Mouse (Mus musculus) heart, embryonic 13.5 days (tissue): ENCODE measurements around the gene Zfp92. TPM values are rescaled to one million over a fixed set of nuclear protein-coding genes. Genes with fewer than 3 reads are reported as not detected.
A peak's percentile ranks its signal among the peaks of the same experiment; 100 is the strongest.

ENCODE experiments used
- ATAC-seq: fragments of 200-750 bp; cut with Nextera tagmentation; 2 replicates; pipeline ENCODE4 v1.8.0; 2017; ENCODE audit warnings: moderate TSS enrichment; ENCODE audit not compliant: insufficient number of reproducible peaks, low FRiP score, low TSS enrichment; ENCODE audit errors: extremely low read depth
- H3K27ac ChIP-seq: fragments of 300-500 bp; sonication (generic); replicated peaks from 2 replicates; pipeline ENCODE4 v1.5.1; 2015; ENCODE audit warnings: moderate library complexity, mild to moderate bottlenecking, inconsistent platforms
- H3K27me3 ChIP-seq: fragments of 300-500 bp; sonication (generic); replicated peaks from 2 replicates; pipeline ENCODE4 v1.6.1; 2015; ENCODE audit warnings: mild to moderate bottlenecking, inconsistent platforms
- H3K36me3 ChIP-seq: fragments of 300-500 bp; sonication (generic); 2 replicates; pipeline ENCODE4 v1.6.1; 2015; ENCODE audit warnings: mild to moderate bottlenecking, inconsistent platforms
- H3K4me1 ChIP-seq: fragments of 300-500 bp; sonication (generic); 2 replicates; pipeline ENCODE4 v1.6.1; 2015; ENCODE audit warnings: inconsistent platforms
- H3K4me2 ChIP-seq: fragments of 300-500 bp; sonication (generic); 2 replicates; pipeline ENCODE4 v1.6.1; 2015; ENCODE audit warnings: inconsistent platforms, mild to moderate bottlenecking, moderate library complexity
- H3K4me3 ChIP-seq: fragments of 300-500 bp; sonication (generic); 2 replicates; pipeline ENCODE4 v1.5.1; 2015; ENCODE audit warnings: moderate library complexity, mild to moderate bottlenecking, inconsistent platforms
- H3K9ac ChIP-seq: fragments of 300-500 bp; sonication (generic); 2 replicates; pipeline ENCODE4 v1.6.1; 2015; ENCODE audit warnings: inconsistent platforms, mild to moderate bottlenecking, moderate library complexity
- H3K9me3 ChIP-seq: fragments of 300-500 bp; sonication (generic); 2 replicates; pipeline ENCODE4 v1.6.1; 2016; ENCODE audit warnings: inconsistent platforms
- WGBS: fragments of 180-500 bp; shearing (Covaris S2); methylation state at CpG from one replicate; pipeline ENCODE4 v1.1.7; 2015; ENCODE audit warnings: mixed read lengths; 5-methylcytosine and 5-hydroxymethylcytosine counted together
- polyA plus RNA-seq: library from polyadenylated mRNA; unstranded; fragments of >200 nt; fragmentation: Nextera tagmentation; extraction: Ambion mirVana; gene quantifications from 2 replicates; pipeline ENCODE4 v1.2.1, GENCODE M21; 2015

The Zfp92 gene
- polyA plus RNA-seq, 1 experiment from 2014 or later, result not detected

GRCm38 (mm10) chrX:73435252-73435651 is 24.4 kb downstream of the Zfp92 start, which contains the start of gene Trex2:
Gene Trex2 (minus strand): TSS chrX:73435344.
- no peak for ATAC-seq
- no peak within 1 kb of the TSS for H3K4me3 ChIP-seq
- H3K9ac ChIP-seq, result no peak within 1 kb of the TSS
- peaks cover 12% of the 10 kb centered on the region for H3K36me3 ChIP-seq
- 0 out of 2 replicates have a peak, but pooled peaks cover 7% of the 10 kb centered on the region for H3K27me3 ChIP-seq
- H3K27ac ChIP-seq, result no peak within 1 kb of the TSS
- peaks cover 10% of the 10 kb centered on the region; the same call in 1 of the 2 replicates for H3K4me1 ChIP-seq
- no peaks in the 10 kb centered on the region for H3K9me3 ChIP-seq
- WGBS, result 68% methylated on average over 11 of the region's 11 CpGs
- no peak within 1 kb of the TSS for H3K4me2 ChIP-seq

DNA sequence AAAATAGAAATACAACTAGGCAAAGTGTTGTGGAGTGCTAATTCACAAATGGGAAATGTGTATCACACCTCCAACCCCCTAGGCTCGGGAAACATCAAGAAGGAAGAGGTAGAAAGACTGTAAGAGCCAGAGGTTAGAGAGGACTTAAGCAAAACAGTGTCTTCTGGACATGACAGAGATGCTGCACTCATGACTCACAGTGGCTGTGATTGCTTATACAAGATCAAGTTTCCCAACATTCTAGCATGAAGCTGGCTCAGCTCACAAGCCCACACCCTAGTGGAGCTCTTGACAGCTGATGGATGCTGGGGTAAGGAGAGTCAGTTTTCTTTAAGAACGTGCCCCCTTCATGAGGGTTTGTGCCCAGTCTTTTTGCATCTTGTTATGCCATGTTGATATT is 30.5 kb downstream of the Zfp92 start:
- H3K4me2 ChIP-seq, result no peak overlapping the region
- peaks cover 31% of the 10 kb centered on the region for H3K36me3 ChIP-seq
- H3K9me3 ChIP-seq, result no peaks in the 10 kb centered on the region
- 63% methylated on average over 2 of the region's 2 CpGs for WGBS
- peaks cover 8% of the 10 kb centered on the region; the same call in 1 of the 2 replicates for H3K27me3 ChIP-seq
- H3K4me1 ChIP-seq, result peaks cover 10% of the 10 kb centered on the region; the same call in 1 of the 2 replicates
- H3K27ac ChIP-seq, result no peak overlapping the region
- no peak overlapping the region for H3K9ac ChIP-seq
- H3K4me3 ChIP-seq, result no peak overlapping the region
- no peak for ATAC-seq

DNA sequence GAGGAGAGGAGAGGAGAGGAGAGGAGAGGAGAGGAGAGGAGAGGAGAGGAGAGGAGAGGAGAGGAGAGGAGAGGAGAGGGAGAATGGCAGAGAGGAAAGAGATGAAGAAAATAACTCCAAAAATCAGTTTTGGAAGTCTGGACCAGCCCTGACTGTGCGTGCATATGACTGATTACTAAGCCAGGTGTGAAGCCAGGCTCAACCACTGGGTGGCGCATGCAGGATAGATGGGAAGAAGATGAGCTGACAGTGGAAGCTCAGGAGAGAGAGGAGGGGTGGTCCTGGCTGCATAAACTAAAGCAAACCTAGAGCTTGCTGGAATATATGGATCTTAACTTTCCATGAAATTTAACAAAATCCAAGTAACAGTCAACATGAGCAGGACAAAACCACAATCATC is 41.1 kb downstream of the Zfp92 start:
- no peak for ATAC-seq
- H3K9me3 ChIP-seq, result no peaks in the 10 kb centered on the region
- no peak overlapping the region for H3K4me2 ChIP-seq
- peaks cover 19% of the 10 kb centered on the region; the same call in 1 of the 2 replicates for H3K36me3 ChIP-seq
- peaks cover 10% of the 10 kb centered on the region; the same call in 1 of the 2 replicates for H3K27me3 ChIP-seq
- WGBS, result 9% methylated on average over 2 of the region's 2 CpGs
- H3K27ac ChIP-seq, result no peak overlapping the region
- peaks cover 6% of the 10 kb centered on the region for H3K4me1 ChIP-seq
- H3K4me3 ChIP-seq, result no peak overlapping the region
- H3K9ac ChIP-seq, result no peak overlapping the region

GRCm38 (mm10) chrX:73458877-73459392 is 48.0 kb downstream of the Zfp92 start, which contains the start of gene Haus7:
Gene Haus7 (minus strand): TSS chrX:73459044.
- Histone ChIP-seq H3K4me3 (peak within 1 kb of the TSS; percentile 62), H3K9ac (peak within 1 kb of the TSS; percentile 82), H3K36me3 (0 out of 2 replicates have a peak, but pooled peaks cover 2% of the 10 kb centered on the region), H3K9me3 (no peaks in the 10 kb centered on the region), H3K27ac (peak within 1 kb of the TSS; percentile 39; the same call in 1 of the 2 replicates), H3K4me2 (peak within 1 kb of the TSS; percentile 75), H3K27me3 (0 out of 2 replicates have a peak, but pooled peaks cover 2% of the 10 kb centered on the region), H3K4me1 (peaks cover 19% of the 10 kb centered on the region)
- ATAC-seq, result peak; percentile 99
- 8% methylated on average over 26 of the region's 26 CpGs for WGBS

DNA sequence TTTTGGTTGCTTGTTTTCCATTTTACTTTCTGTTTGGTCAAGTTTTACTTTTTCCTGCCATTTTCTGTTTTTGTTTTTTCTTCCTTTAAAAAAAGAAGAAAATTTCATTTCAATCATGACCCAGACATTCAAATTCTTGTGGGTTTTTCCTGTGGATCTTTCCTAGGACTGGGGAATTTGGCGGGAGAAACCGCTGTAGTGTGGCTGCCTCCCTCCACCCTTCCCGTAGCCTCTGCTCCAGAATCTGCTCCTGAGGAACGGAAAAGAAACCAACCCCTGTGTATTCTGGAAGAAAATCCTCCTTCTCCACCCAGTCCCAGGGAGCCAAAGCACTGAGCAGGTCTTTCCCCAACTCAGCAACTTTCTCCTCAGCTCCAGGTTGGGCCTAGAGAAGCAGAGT is 49.9 kb downstream of the Zfp92 start:
- ATAC-seq, result no peak
- Histone ChIP-seq H3K4me1 (peaks cover 21% of the 10 kb centered on the region), H3K27ac (no peak overlapping the region), H3K4me2 (no peak overlapping the region), H3K36me3 (no peaks in the 10 kb centered on the region), H3K4me3 (no peak overlapping the region), H3K9ac (no peak overlapping the region), H3K9me3 (no peaks in the 10 kb centered on the region), H3K27me3 (no peaks in the 10 kb centered on the region)
- 70% methylated on average over 4 of the region's 4 CpGs for WGBS

GRCm38 (mm10) chrX:73465483-73466186 is 54.7 kb downstream of the Zfp92 start:
- no peak for ATAC-seq
- Histone ChIP-seq H3K36me3 (no peaks in the 10 kb centered on the region), H3K27ac (peak overlapping the region; percentile 70), H3K9me3 (no peaks in the 10 kb centered on the region), H3K4me3 (no peak overlapping the region), H3K4me2 (no peak overlapping the region), H3K27me3 (peaks cover 11% of the 10 kb centered on the region; the same call in 1 of the 2 replicates), H3K9ac (no peak overlapping the region), H3K4me1 (peaks cover 7% of the 10 kb centered on the region; the same call in 1 of the 2 replicates)
- WGBS, result 53% methylated on average over 9 of the region's 9 CpGs

GRCm38 (mm10) chrX:73467446-73468241 is 56.7 kb downstream of the Zfp92 start:
- Histone ChIP-seq H3K4me1 (peaks cover 7% of the 10 kb centered on the region; the same call in 1 of the 2 replicates), H3K36me3 (no peaks in the 10 kb centered on the region), H3K4me2 (no peak overlapping the region), H3K27ac (peak overlapping the region; percentile 78), H3K4me3 (no peak overlapping the region), H3K9ac (no peak overlapping the region), H3K27me3 (peaks cover 18% of the 10 kb centered on the region; the same call in 1 of the 2 replicates), H3K9me3 (no peaks in the 10 kb centered on the region)
- 50% methylated on average over 5 of the region's 5 CpGs for WGBS
- no peak; the same call in 1 of the 2 replicates for ATAC-seq

- Histone ChIP-seq H3K27ac (peak overlapping the region; percentile 78), H3K27me3 (peaks cover 18% of the 10 kb centered on the region; the same call in 1 of the 2 replicates), H3K36me3 (no peaks in the 10 kb centered on the region), H3K4me3 (no peak overlapping the region), H3K4me1 (peaks cover 7% of the 10 kb centered on the region; the same call in 1 of the 2 replicates), H3K9ac (no peak overlapping the region), H3K4me2 (no peak overlapping the region), H3K9me3 (no peaks in the 10 kb centered on the region)
- no peak; the same call in 1 of the 2 replicates for ATAC-seq
- 56% methylated on average over 3 of the region's 3 CpGs for WGBS
These were observed 57.4 kb downstream of the Zfp92 start for GRCm38 (mm10) chrX:73468330-73468729.

DNA sequence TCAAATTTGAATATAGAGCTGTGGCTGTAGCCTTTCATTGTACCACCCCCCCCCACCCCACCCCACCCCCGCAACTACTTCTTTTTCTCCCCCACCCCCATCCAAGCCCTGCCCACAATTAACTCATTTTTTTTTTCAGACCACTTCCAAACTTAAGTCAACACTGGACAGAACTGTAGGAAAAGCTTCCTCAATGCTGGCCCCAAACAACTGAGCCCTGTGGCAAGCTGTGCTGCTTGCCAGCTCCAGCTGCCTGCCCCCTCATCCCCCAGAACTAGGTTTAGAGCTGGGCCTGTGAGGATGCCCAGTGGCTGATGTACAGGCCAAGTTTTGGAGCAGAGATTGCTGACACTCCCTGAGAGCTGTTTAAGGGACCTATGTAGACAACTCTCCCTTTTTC is 57.9 kb downstream of the Zfp92 start:
- Histone ChIP-seq H3K4me1 (peaks cover 7% of the 10 kb centered on the region; the same call in 1 of the 2 replicates), H3K27me3 (peaks cover 18% of the 10 kb centered on the region; the same call in 1 of the 2 replicates), H3K9ac (no peak overlapping the region), H3K4me3 (no peak overlapping the region), H3K27ac (peak overlapping the region; percentile 78), H3K36me3 (no peaks in the 10 kb centered on the region), H3K4me2 (no peak overlapping the region), H3K9me3 (no peaks in the 10 kb centered on the region)
- ATAC-seq, result no peak
- 50% methylated on average over 1 of the region's 1 CpGs for WGBS

DNA sequence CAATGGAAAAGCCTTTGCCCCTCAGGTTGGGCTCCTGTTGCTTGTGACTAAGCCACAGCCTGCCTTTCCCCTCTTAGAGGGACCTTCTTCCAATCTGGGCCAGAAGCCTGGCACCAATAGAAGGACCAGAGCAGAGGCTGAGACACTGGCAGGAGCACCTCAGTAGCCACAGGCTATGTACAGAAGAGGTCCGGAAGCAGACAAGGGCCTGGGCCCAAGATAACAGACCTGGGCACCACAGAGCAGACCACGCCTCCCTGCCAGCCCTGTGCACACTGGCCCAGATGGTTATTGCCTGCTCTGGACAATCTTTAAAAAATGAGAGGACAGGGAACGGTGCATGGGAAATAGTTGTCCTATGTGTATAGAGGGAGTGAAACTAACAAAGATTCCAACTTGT is 60.9 kb downstream of the Zfp92 start:
- Histone ChIP-seq H3K4me3 (no peak overlapping the region), H3K9ac (no peak overlapping the region), H3K4me1 (peaks cover 27% of the 10 kb centered on the region), H3K4me2 (no peak overlapping the region), H3K27me3 (peaks cover 24% of the 10 kb centered on the region; the same call in 1 of the 2 replicates), H3K27ac (no peak overlapping the region), H3K36me3 (no peaks in the 10 kb centered on the region), H3K9me3 (no peaks in the 10 kb centered on the region)
- ATAC-seq, result no peak
- WGBS, result 69% methylated on average over 3 of the region's 3 CpGs
